Mouse (Mus musculus): ENCODE results near the gene Rhox8. TPM values are rescaled to one million over a fixed set of nuclear protein-coding genes. Genes with fewer than 3 reads are reported as not detected.
"Not testable (repeated sequence)": the region's sequence is repeated elsewhere in the genome, so short reads cannot be mapped to it uniquely, and the experiment has no call there.

The Rhox8 gene
- 0.21 TPM in 1 of 2 replicates, not detected in the other for total RNA-seq (2014; fragmentation: Nextera tagmentation)
- not detected in 2 replicates for total RNA-seq (2017)

DNA sequence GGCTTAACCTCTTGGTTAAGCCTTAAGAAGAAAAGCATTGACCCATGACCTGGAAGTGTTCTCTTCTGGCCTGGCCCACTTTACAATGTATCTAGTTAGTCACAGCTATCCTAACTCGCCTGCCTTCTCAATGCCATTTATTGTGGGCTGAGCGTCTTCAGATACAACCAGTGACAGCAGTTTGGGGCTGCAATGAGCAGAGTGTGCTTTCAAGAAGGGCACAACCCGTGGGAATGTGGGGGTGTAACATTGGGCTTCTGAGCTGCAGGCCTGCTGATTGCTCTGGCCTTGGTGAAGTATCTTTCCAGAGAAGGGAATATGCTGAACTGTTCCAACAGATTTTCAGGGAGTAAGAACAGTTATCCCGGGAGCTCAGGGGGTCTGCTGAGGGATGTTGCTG is at the start of gene Rhox8:
TSS of gene Rhox8 (minus strand) at position 101 of the 400 bp plus-strand sequence.
- ATAC-seq (replicated peaks; ENCODE audit: poor library complexity, severe bottlenecking): no peak

DNA sequence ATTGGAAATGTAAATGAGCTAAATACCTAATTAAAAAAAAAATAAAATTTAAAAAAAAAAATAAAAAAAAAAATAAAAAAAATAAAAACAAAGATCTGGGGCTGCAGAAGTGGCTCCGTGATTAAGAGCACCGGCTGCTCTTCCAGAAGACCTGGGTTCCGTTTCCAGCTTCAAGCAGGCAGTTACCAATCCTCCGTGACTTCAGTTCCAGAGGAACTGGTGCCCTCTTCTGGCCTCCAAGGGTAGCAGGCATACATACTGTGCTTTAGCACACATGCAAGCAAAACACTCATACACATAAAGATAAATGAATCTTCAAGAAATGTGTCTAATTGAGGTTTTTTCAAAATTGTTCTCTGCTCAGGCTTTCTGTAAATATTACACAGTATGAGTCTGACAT is 37.6 kb upstream of the Rhox8 start:
- no peak for ATAC-seq (replicated peaks; ENCODE audit: poor library complexity, severe bottlenecking)

DNA sequence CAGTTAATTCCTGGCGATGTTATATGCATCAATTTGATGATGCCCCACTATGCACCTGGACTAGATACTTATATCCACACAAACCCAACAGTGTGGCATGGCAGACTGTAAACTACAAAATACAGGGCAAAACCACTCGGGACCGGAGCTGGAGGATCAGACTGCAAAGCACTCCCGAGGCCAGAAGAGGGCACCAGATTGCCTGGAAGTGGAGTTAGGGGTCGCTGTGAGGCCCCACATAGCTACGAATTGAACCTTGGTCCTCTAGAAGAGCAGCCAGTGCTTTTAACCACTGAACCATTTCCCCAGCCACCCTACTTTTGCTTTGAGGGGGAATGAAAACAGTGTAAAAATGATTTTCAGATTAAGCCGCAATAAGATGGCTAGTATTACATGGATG is 29.8 kb upstream of the Rhox8 start:
- ATAC-seq (replicated peaks; ENCODE audit: poor library complexity, severe bottlenecking): no peak

DNA sequence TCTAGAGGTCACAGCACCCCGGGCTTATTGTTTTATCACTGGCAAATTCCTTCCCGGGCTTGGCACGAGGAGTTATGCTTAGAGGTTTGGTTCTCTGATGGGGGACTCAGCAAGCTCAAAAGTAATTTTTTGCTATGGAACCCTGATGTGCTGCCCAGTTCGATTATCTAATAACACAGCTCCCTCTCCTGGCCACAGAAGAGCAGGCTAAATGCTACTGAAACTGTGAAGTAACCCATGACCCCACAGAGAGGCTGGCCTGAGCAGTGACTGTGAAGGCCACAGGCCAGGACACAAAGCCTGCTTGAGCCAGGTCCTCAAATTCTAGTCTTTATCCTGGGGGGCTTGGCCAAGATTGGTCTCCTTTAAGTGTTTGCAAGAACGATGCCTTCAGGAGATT is 25.0 kb upstream of the Rhox8 start:
- ATAC-seq (replicated peaks; ENCODE audit: poor library complexity, severe bottlenecking): no peak

DNA sequence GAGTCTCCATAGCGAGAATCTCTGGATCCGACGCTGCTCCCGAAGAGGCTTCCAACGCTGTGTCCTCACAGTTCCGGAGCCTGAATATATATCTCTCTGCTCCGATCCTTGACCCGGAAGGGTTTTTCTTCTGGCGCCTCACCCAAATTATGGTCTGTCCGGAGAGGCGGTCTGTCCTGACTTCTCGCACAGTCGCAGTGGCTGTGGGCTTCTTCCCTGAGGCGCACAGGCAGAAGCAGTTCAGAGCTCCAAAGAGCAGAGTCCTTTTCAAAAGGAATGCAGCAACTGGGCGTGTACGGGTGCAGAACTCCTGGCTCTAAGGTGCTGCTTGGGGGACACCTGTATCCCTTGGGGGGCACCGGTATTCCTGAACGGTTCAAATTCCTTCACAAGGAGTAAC is 22.9 kb upstream of the Rhox8 start, which contains the start of gene Rhox9:
TSS of gene Rhox9 (minus strand) at position 101 of the 400 bp plus-strand sequence.
- not testable (repeated sequence) for ATAC-seq (replicated peaks; ENCODE audit: poor library complexity, severe bottlenecking)

DNA sequence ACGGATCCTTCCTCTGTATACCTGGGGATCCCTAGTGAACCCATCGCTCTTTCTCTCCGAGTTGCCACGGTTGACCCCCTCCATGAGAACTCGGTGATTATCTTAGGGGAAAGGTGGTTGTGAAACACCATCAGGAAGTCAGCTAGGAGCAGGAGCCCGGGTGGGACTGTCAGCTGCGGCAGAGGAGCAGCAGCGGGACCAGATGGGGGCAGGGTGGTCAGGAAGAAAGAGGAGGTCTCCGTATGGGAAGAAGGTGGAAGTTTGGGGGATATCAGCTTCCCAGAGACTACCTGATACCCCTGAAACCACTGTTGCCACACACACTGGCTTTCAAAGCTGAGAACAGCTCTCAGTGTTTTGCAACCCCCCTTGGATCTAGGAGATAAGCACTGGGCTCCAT is 18.4 kb upstream of the Rhox8 start, which contains the start of gene Rhox7b:
TSS of gene Rhox7b (minus strand) at position 101 of the 400 bp plus-strand sequence.
- ATAC-seq (replicated peaks; ENCODE audit: poor library complexity, severe bottlenecking): not testable (repeated sequence)

DNA sequence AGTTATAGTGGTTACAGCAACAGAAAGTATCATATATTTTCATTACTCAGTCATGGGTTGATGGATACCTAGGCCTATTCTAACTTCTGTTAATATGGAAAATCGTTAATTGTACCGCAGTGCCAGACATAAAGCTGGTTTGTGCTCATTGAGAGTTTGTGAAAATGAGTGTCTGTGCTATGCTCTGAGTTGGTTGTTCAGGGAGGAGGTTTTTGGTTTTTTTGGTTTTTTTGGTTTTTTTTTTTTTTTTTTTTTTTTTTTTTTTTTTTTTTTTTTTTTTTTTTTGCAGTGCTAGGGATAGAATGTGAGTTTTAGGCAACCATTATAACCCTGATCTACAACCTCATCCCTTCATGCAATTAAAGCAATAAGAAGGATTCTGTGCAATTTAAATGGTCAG is 7.1 kb downstream of the Rhox8 start:
- no peak for ATAC-seq (replicated peaks; ENCODE audit: poor library complexity, severe bottlenecking)

DNA sequence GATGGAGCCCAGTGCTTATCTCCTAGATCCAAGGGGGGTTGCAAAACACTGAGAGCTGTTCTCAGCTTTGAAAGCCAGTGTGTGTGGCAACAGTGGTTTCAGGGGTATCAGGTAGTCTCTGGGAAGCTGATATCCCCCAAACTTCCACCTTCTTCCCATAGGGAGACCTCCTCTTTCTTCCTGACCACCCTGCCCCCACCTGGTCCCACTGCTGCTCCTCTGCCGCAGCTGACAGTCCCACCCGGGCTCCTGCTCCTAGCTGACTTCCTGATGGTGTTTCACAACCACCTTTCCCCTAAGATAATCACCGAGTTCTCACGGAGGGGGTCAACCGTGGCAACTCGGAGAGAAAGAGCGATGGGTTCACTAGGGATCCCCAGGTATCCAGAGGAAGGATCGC is 47.4 kb downstream of the Rhox8 start, which contains the start of gene Rhox7a:
TSS of gene Rhox7a (plus strand) at position 301 of the 400 bp plus-strand sequence.
- ATAC-seq (replicated peaks; ENCODE audit: poor library complexity, severe bottlenecking): not testable (repeated sequence)

DNA sequence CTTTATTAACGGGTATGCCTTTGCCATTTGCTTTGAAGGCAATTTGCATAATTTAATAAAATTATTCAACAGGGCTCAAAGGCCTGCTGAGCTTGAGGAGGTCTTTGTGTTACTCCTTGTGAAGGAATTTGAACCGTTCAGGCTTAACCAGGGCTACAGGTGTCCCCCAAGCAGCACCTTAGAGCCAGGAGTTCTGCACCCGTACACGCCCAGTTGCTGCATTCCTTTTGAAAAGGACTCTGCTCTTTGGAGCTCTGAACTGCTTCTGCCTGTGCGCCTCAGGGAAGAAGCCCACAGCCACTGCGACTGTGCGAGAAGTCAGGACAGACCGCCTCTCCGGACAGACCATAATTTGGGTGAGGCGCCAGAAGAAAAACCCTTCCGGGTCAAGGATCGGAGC is 52.1 kb downstream of the Rhox8 start, which contains the start of gene Rhox6:
TSS of gene Rhox6 (plus strand) at position 301 of the 400 bp plus-strand sequence.
- not testable (repeated sequence) for ATAC-seq (replicated peaks; ENCODE audit: poor library complexity, severe bottlenecking)

Other genes with a start within 250 kb of the Rhox8 start
- gene Rhox2g, start 235.5 kb downstream of the Rhox8 start, total RNA-seq (2014; fragmentation: Nextera tagmentation): not detected in 2 replicates
- not detected in 2 replicates for gene Rhox2g, start 235.5 kb downstream of the Rhox8 start, total RNA-seq (2017)
- not detected in 2 replicates for gene Rhox4g, start 227.6 kb downstream of the Rhox8 start, total RNA-seq (2014; fragmentation: Nextera tagmentation)
- not detected in 2 replicates for gene Rhox4g, start 227.6 kb downstream of the Rhox8 start, total RNA-seq (2017)
- not detected in 2 replicates for gene Rhox3h, start 210.2 kb downstream of the Rhox8 start, total RNA-seq (2014; fragmentation: Nextera tagmentation)
- not detected in 2 replicates for gene Rhox3h, start 210.2 kb downstream of the Rhox8 start, total RNA-seq (2017)
- gene Rhox2h, start 205.7 kb downstream of the Rhox8 start, total RNA-seq (2014; fragmentation: Nextera tagmentation): not detected in 2 replicates
- not detected in 2 replicates for gene Rhox2h, start 205.7 kb downstream of the Rhox8 start, total RNA-seq (2017)
- not detected in 2 replicates for gene Rhox5, start 74.1 kb downstream of the Rhox8 start, total RNA-seq (2014; fragmentation: Nextera tagmentation)
- not detected in 2 replicates for gene Rhox5, start 74.1 kb downstream of the Rhox8 start, total RNA-seq (2017)
- not detected in 2 replicates for gene Rhox6, start 52.0 kb downstream of the Rhox8 start, total RNA-seq (2014; fragmentation: Nextera tagmentation)
- not detected in 2 replicates for gene Rhox6, start 52.0 kb downstream of the Rhox8 start, total RNA-seq (2017)
- gene Rhox7a, start 47.3 kb downstream of the Rhox8 start, total RNA-seq (2014; fragmentation: Nextera tagmentation): not detected in 2 replicates
- gene Rhox7a, start 47.3 kb downstream of the Rhox8 start, total RNA-seq (2017): not detected in 2 replicates
- not detected in 2 replicates for gene Rhox7b, start 18.3 kb upstream of the Rhox8 start, total RNA-seq (2014; fragmentation: Nextera tagmentation)
- not detected in 2 replicates for gene Rhox7b, start 18.3 kb upstream of the Rhox8 start, total RNA-seq (2017)
- not detected in 2 replicates for gene Rhox9, start 22.8 kb upstream of the Rhox8 start, total RNA-seq (2014; fragmentation: Nextera tagmentation)
- not detected in 2 replicates for gene Rhox9, start 22.8 kb upstream of the Rhox8 start, total RNA-seq (2017)
- gene Btg1-ps1, start 139.9 kb upstream of the Rhox8 start, total RNA-seq (2014; fragmentation: Nextera tagmentation): not detected in 2 replicates
- gene Btg1-ps1, start 139.9 kb upstream of the Rhox8 start, total RNA-seq (2017): not detected in 2 replicates
- gene Btg1-ps2, start 164.2 kb upstream of the Rhox8 start, total RNA-seq (2014; fragmentation: Nextera tagmentation): not detected in 2 replicates
- gene Btg1-ps2, start 164.2 kb upstream of the Rhox8 start, total RNA-seq (2017): not detected in 2 replicates
- gene Rhox10, start 187.5 kb upstream of the Rhox8 start, total RNA-seq (2014; fragmentation: Nextera tagmentation): not detected in 2 replicates
- gene Rhox10, start 187.5 kb upstream of the Rhox8 start, total RNA-seq (2017): not detected in 2 replicates
- gene Rhox11, start 206.2 kb upstream of the Rhox8 start, total RNA-seq (2014; fragmentation: Nextera tagmentation): not detected in 2 replicates
- gene Rhox11, start 206.2 kb upstream of the Rhox8 start, total RNA-seq (2017): not detected in 2 replicates
- not detected in 2 replicates for gene Rhox12, start 232.0 kb upstream of the Rhox8 start, total RNA-seq (2014; fragmentation: Nextera tagmentation)
- not detected in 2 replicates for gene Rhox12, start 232.0 kb upstream of the Rhox8 start, total RNA-seq (2017)
- not detected in 2 replicates for gene Rhox13, start 242.3 kb upstream of the Rhox8 start, total RNA-seq (2014; fragmentation: Nextera tagmentation)
- gene Rhox13, start 242.3 kb upstream of the Rhox8 start, total RNA-seq (2017): not detected in 2 replicates